Mouse (Mus musculus): ENCODE data around the gene Fam208b.

- TF ChIP-seq CTCF (IDR thresholded peaks at IDR 0.05; ENCODE audit: extremely low read depth, insufficient read depth, low read length) (no peak), POLR2A (IDR thresholded peaks at IDR 0.05; ENCODE audit: extremely low read depth, insufficient read depth, low read length) (no peak)
These were observed 87.0 kb downstream of the Fam208b start for GRCm38 (mm10) chr13:3523946-3524345.

Measured in cortical plate, adult 2 months (tissue).